Mouse (Mus musculus): ENCODE data around the gene Rbm33.

Rbm33 gene

DNA sequence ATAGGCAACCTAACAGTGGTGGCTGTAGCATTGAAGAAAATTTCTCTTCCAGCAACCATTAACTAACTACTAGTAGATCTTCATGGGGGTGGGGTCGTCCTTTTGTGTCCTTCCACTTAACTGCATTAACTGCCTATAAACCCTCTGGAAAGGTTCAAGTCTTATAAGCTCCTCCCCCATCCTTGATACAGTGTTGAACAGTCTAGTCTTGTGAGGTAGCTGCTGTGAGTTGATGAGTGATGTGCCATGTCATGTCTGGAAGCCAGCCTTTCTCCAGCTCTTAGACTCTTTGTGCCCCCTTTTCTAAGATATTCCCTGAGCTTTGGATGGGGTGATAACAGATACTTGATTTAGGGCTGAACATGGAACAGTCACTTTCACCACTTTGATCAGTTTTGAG is 7.5 kb downstream of the Rbm33 start:
- DNase-seq (ENCODE audit: low spot score), result no peak

DNA sequence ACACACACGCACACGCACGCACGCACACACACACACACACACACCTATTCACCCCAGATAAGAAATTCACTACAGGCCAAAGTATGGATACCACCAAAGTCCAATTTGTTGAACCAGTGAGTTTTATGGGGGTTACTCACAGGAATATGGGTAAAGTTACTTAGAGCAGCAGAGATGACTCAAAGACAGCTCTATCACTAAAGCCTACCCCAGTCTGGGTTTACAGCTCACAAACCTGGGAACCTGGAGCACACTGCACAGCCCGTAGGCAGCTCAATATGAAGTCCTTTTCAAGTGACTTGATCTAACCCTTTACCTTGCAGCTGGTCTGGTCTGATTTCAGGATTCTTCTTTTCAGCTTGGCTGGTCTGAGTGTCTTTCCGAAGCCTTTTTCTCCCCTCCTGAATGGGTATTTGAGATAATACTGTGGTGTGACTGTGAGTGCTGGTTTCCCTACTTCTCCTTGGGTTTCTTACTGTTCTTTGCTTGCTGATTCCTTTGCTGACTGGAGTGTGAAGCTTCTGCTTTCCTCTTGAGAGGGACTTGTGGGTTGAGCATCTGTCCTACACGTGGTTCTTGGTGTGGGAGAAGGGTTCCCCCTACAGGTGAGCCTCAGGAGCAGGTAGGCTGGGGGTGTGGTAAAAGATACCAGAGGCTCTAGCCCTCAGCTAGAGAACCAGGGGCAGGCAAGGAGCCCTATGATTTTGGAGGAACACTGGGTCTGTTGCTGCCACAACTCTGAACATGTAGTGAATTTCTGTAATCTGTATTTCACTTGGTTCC is 12.3 kb downstream of the Rbm33 start:
- peak; percentile 72 for DNase-seq (ENCODE audit: low spot score)

GRCm38 (mm10) chr5:28333731-28334130 is 16.8 kb downstream of the Rbm33 start:
- no peak for DNase-seq (ENCODE audit: low spot score)

GRCm38 (mm10) chr5:28351857-28352513 is 35.1 kb downstream of the Rbm33 start:
- no peak for DNase-seq (ENCODE audit: low spot score)

DNA sequence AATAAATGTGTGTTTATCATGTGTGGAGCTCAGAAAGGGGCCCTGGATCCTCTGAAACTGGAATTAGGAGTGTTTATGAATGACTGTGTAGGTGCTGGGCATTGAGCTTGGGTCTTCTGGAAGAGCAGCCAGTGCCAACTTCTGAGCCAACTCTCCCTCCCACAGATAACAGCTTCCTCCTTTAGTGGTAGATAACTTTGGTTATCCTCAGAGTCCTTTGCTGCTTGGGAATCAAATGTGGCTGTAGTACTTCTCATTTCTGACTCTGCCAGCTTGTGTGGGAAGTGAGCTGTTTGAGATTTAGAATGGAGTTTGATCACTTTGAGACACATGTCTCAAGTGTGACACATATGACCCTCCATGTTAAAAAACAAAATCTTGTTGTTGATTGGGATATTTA is 38.7 kb downstream of the Rbm33 start:
- DNase-seq (ENCODE audit: low spot score), result no peak

- DNase-seq (ENCODE audit: low spot score), result no peak
Observed at GRCm38 (mm10) chr5:28360745-28361144, 43.8 kb downstream of the Rbm33 start.

DNA sequence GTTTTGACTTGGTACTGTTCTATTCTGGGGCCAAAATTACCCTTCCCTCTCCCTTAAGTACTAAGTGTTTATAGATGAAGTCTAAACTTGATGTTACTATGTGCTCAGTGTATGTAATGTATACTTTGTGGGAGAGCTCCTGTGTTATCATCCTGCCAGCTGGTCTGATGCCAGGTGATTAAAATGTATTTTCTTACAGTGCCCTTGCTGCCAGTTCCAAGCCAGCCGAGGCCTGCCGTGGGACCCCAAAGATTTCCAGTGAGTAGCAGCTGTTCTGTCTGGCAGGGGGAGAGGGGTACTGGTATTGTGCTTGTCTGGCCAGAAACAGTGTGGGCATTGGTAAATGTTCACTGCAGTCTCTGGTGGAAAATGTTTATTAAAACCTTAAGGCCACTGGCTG is 51.1 kb downstream of the Rbm33 start:
- no peak for DNase-seq (ENCODE audit: low spot score)

DNA sequence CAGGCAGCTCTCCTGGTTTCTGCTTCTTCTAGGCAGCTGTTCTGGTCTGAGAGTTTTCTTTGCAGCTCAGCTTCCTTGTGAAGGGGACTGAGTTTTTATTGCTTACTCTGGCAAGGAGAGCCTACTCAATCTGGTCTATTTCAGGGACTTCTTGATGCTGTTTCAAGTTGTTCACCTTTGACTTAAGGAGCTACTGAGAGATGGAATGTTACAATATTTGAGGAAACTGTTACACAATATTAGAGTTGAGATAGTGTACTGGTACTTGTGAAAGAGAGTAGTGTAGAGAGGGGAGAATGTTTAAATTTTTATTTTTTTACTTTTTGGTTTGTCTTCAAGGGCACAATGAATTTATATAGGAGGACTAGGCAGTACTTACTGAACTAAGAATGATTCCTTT is 53.9 kb downstream of the Rbm33 start:
- DNase-seq (ENCODE audit: low spot score), result peak; percentile 67

GRCm38 (mm10) chr5:28372172-28372664 is 55.3 kb downstream of the Rbm33 start:
- no peak for DNase-seq (ENCODE audit: low spot score)

GRCm38 (mm10) chr5:28373498-28374427 is 56.8 kb downstream of the Rbm33 start:
- no peak for DNase-seq (ENCODE audit: low spot score)

- DNase-seq (ENCODE audit: low spot score), result no peak
Observed at GRCm38 (mm10) chr5:28377299-28377698, 60.4 kb downstream of the Rbm33 start.

- DNase-seq (ENCODE audit: low spot score), result no peak
Observed at GRCm38 (mm10) chr5:28382289-28382688, 65.4 kb downstream of the Rbm33 start.

GRCm38 (mm10) chr5:28386783-28387182 is 69.9 kb downstream of the Rbm33 start:
- DNase-seq (ENCODE audit: low spot score), result no peak

DNA sequence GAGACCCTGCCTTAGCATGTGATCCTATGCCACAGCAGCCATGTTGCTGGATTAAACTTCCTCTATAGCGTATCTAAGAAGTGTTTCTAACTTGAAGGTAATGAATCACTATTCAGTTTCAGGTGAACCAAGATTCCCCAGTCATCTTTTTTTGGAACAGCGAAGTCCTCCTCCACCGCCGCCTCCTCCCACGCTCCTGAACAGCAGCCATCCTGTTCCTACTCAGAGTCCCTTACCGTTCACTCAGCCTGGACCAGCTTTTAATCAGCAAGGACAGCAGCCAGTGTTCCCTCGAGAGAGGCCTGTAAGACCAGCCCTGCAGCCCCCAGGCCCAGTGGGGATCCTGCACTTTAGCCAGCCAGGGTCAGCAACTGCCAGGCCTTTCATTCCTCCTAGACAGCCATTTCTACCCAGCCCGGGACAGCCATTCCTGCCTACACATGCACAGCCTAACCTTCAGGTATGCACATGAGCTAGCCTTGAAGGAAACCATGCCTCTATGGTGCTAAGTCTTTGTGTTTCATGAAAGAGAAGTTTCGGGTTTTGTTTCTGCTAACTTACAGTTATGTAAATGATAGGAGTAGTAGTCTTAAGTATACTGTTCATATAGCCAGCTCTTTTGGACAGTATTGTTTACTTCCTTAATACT is 70.7 kb downstream of the Rbm33 start:
- DNase-seq (ENCODE audit: low spot score), result no peak

GRCm38 (mm10) chr5:28388184-28388583 is 71.3 kb downstream of the Rbm33 start:
- DNase-seq (ENCODE audit: low spot score), result peak; percentile 59

- DNase-seq (ENCODE audit: low spot score), result no peak
Observed at GRCm38 (mm10) chr5:28390189-28390588, 73.3 kb downstream of the Rbm33 start.

- no peak for DNase-seq (ENCODE audit: low spot score)
Observed at GRCm38 (mm10) chr5:28397344-28397743, 80.4 kb downstream of the Rbm33 start.

DNA sequence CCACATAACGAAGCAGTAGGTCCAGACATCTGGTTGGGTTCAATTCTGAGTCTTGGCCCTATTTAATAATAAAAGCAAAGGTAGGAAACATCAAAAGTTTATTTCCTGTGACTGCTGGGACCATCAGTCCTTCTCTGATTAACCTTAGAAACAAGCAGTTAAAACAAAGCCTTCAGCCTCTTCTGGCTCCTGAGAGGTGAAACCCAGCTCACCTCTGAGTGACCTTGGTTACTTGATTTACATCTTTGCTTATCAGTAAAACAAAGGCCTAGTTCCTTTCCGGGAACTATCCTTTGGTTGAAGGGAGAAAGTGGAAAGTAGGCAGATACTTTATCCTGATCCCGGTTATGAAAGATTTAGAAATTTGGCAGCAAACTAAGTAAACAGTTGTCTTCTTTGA is 81.8 kb downstream of the Rbm33 start:
- DNase-seq (ENCODE audit: low spot score), result no peak

- DNase-seq (ENCODE audit: low spot score), result no peak
Observed at GRCm38 (mm10) chr5:28399451-28400115, 82.7 kb downstream of the Rbm33 start.

DNA sequence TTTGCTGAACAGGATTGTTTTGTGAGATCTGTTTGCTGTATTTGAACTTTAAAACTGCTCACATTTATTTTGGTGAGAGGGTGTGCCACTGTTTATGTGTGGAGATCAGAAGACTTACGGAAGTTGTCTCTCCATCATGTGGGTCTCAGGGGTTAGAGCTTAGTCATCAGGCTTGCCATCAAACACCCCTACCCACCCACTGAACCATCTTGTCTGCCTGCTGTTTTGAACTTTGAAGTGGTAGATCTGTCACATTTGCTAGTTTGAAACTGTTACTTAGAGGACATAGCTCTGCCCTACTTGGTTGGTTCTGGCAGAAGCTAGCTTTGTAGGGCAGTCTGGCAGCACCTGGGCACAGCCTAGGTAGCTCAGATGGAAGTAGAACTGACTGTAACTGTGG is 85.8 kb downstream of the Rbm33 start:
- DNase-seq (ENCODE audit: low spot score), result peak; percentile 29

- no peak for DNase-seq (ENCODE audit: low spot score)
Observed at GRCm38 (mm10) chr5:28406662-28407061, 89.7 kb downstream of the Rbm33 start.
